Mouse (Mus musculus) forebrain, embryonic 11.5 days (tissue): Measurements from ENCODE around the gene Vdr. TPM values are rescaled to one million over a fixed set of nuclear protein-coding genes. Genes with fewer than 3 reads are reported as not detected.

ENCODE experiments used
- ATAC-seq: fragments of 200-750 bp; cut with Nextera tagmentation; replicated peaks from 2 replicates; pipeline ENCODE4 v1.8.0; 2017; ENCODE audit warnings: moderate TSS enrichment; ENCODE audit not compliant: low FRiP score
- DNase-seq: peaks from one replicate; pipeline ENCODE4 v3.0.0-alpha.2; 2017; ENCODE audit warnings: low spot score
- H3K27ac ChIP-seq: fragments of 300-500 bp; sonication (generic); 2 replicates; pipeline ENCODE4 v1.5.1; 2014; ENCODE audit warnings: low read depth, low read length
- H3K27me3 ChIP-seq: fragments of 300-500 bp; sonication (generic); 2 replicates; pipeline ENCODE4 v1.6.1; 2014; ENCODE audit warnings: mild to moderate bottlenecking, low read length, mixed read lengths; ENCODE audit not compliant: control insufficient read depth, insufficient read depth
- H3K36me3 ChIP-seq: fragments of 300-500 bp; sonication (generic); 2 replicates; pipeline ENCODE4 v1.6.1; 2014; ENCODE audit warnings: mild to moderate bottlenecking, low read length, moderate library complexity, mixed read lengths; ENCODE audit not compliant: control insufficient read depth, insufficient read depth
- H3K4me1 ChIP-seq: fragments of 300-500 bp; sonication (generic); replicated peaks from 2 replicates; pipeline ENCODE4 v1.6.1; 2014; ENCODE audit warnings: low read length, mixed read lengths; ENCODE audit not compliant: control insufficient read depth, insufficient read depth
- H3K4me2 ChIP-seq: fragments of 300-500 bp; sonication (generic); 2 replicates; pipeline ENCODE4 v1.6.1; 2014; ENCODE audit warnings: low read depth, mild to moderate bottlenecking, low read length, moderate library complexity, mixed read lengths; ENCODE audit not compliant: severe bottlenecking
- H3K4me3 ChIP-seq: fragments of 300-500 bp; sonication (generic); 2 replicates; pipeline ENCODE4 v1.5.1; 2014; ENCODE audit warnings: low read depth, low read length
- H3K9ac ChIP-seq: fragments of 300-500 bp; sonication (generic); 2 replicates; pipeline ENCODE4 v1.6.1; 2014; ENCODE audit warnings: low read length
- H3K9me3 ChIP-seq: fragments of 300-500 bp; sonication (generic); 2 replicates; pipeline ENCODE4 v1.6.1; 2016; ENCODE audit warnings: low read length, mixed read lengths; ENCODE audit not compliant: control insufficient read depth
- WGBS: fragments of 180-500 bp; shearing (Covaris S2); extraction: QIAGEN DNeasy Blood & Tissue Kit; methylation state at CpG from one replicate; pipeline ENCODE4 v1.1.7; 2014; 5-methylcytosine and 5-hydroxymethylcytosine counted together
- polyA plus RNA-seq: library from polyadenylated mRNA; unstranded; fragments of >200 nt; fragmentation: Nextera tagmentation; extraction: Ambion mirVana; gene quantifications from 2 replicates; pipeline ENCODE4 v1.2.1, GENCODE M21; 2014

Gene Vdr
- polyA plus RNA-seq, 1 experiment from 2014 or later = 0.17 TPM

DNA sequence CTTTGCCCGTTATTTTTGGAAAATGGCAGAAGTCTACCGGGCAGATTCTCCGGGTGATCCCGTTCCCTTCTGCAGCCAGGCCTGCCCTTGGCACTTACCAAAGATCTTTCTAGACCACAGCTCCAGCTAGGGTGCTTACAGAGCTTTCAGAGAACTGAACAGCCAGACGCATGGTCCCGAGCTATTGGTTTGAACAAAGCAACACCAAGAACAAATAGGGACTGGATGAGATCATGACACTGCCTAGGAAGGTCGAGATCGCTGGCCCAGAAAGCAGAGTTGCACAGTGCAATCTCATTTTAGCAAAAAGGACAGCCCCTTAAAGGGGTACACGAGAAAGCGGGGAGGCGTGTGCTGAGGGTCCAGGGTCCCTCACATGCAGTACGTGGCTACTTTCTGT lies 87.0 kb downstream of the Vdr start:
- Histone ChIP-seq H3K4me2 (no peak overlapping the region), H3K4me1 (peaks cover 17% of the 10 kb centered on the region; the same call in 1 of the 2 replicates), H3K4me3 (no peak overlapping the region), H3K27ac (no peak overlapping the region), H3K27me3 (no peaks in the 10 kb centered on the region), H3K36me3 (no peaks in the 10 kb centered on the region), H3K9me3 (no peaks in the 10 kb centered on the region), H3K9ac (no peak overlapping the region)
- DNase-seq (no peak), ATAC-seq (no peak)
- WGBS = 74% methylated on average over 12 of the region's 12 CpGs

DNA sequence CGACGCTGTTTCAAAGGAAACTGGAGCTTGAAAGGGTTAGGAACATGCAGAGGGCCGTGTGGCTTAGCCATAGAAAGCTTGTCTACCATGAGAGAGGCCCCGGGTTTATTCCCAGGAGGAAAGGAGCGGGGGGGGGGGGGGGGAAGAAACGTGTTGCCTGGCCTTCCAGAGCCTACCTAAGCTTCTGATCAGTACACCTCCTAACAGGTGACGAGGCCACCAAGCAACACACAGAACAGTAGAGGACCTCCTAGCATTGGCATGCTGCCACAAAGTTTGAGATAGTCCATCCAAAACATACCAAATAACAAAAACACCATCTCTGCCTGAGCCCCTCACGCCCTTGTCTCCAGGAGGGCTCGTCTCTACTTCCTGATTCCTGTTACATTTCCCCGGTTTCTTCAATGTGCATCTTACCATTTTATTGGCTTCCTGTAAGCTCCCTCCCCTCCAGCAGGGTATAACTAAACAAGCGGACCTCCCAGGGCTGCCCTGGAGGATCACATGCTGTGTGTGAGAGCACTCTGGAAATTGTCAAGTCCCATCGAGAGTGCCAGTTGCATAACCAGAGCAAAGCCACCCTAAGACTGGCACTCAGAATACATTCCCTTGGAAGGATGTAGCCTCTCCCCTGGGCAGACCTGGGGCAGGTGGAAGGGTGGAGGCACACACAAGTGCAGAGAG lies 87.7 kb downstream of the Vdr start:
- Histone ChIP-seq H3K27ac (no peak overlapping the region), H3K4me3 (no peak overlapping the region), H3K9me3 (no peaks in the 10 kb centered on the region), H3K36me3 (no peaks in the 10 kb centered on the region), H3K4me1 (peaks cover 17% of the 10 kb centered on the region; the same call in 1 of the 2 replicates), H3K4me2 (no peak overlapping the region), H3K9ac (no peak overlapping the region), H3K27me3 (no peaks in the 10 kb centered on the region)
- 65% methylated on average over 11 of the region's 12 CpGs for WGBS
- ATAC-seq = no peak
- DNase-seq = no peak

DNA sequence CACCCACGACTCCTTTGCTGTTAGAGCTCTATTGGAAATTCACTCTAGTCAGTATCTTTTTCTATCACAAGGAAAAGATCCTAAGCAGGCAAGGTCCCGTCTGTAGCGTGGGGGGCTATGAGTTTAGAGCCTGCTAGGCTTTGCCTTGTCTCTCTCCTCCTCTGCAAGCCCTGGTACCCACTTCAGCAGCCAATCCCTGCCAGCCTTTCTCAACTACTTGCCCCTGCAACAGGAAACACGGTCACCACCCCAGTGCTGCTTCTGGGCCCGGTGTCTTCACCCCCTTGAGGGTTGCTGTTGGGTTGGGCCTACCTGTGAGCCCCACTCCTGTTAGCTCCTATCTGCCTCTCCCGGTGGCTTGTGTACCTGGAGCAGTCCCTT lies 88.5 kb downstream of the Vdr start:
- no peaks in the 10 kb centered on the region for H3K9me3 ChIP-seq
- 78% methylated on average over 6 of the region's 6 CpGs for WGBS

GRCm38 (mm10) chr15:97821321-97821982 lies 89.0 kb downstream of the Vdr start:
- Histone ChIP-seq H3K27ac (no peak overlapping the region), H3K4me2 (no peak overlapping the region), H3K9me3 (no peaks in the 10 kb centered on the region), H3K4me1 (peaks cover 17% of the 10 kb centered on the region; the same call in 1 of the 2 replicates), H3K9ac (no peak overlapping the region), H3K36me3 (no peaks in the 10 kb centered on the region), H3K4me3 (no peak overlapping the region), H3K27me3 (no peaks in the 10 kb centered on the region)
- ATAC-seq = no peak
- WGBS = 66% methylated on average over 10 of the region's 10 CpGs
- no peak for DNase-seq

More for the DNA sequence above, 88.5 kb downstream of the Vdr start:
- H3K36me3 ChIP-seq = no peaks in the 10 kb centered on the region
- H3K9ac ChIP-seq = no peak overlapping the region
- no peak for ATAC-seq
- peaks cover 17% of the 10 kb centered on the region; the same call in 1 of the 2 replicates for H3K4me1 ChIP-seq
- H3K4me2 ChIP-seq = no peak overlapping the region
- no peak overlapping the region for H3K27ac ChIP-seq
- H3K27me3 ChIP-seq = no peaks in the 10 kb centered on the region
- no peak overlapping the region for H3K4me3 ChIP-seq
- no peak for DNase-seq

DNA sequence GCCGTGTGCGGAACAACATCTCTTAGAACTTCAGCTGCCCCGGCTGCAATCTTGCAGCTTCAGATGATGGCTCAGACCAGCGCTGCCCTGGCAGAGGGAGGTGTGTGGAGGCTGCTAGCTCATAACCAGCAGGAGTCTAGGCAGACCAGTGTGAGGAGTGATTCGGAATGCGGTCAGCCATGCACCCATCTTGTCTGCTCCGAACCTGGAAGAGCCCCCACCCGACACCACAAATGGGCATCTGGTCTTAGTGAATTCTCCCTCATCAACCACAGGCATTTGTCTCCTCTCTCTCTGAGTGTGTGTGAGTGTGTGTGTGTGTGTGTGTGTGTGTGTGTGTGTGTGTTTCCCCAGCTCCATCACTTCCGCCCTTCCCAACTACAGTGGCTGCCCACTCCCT lies 90.5 kb downstream of the Vdr start:
- Histone ChIP-seq H3K9me3 (no peaks in the 10 kb centered on the region), H3K27ac (no peak overlapping the region), H3K4me1 (peaks cover 4% of the 10 kb centered on the region; the same call in 1 of the 2 replicates), H3K36me3 (no peaks in the 10 kb centered on the region), H3K4me3 (no peak overlapping the region), H3K9ac (no peak overlapping the region), H3K4me2 (no peak overlapping the region), H3K27me3 (no peaks in the 10 kb centered on the region)
- ATAC-seq = no peak
- DNase-seq = no peak
- WGBS = 91% methylated on average over 9 of the region's 9 CpGs

DNA sequence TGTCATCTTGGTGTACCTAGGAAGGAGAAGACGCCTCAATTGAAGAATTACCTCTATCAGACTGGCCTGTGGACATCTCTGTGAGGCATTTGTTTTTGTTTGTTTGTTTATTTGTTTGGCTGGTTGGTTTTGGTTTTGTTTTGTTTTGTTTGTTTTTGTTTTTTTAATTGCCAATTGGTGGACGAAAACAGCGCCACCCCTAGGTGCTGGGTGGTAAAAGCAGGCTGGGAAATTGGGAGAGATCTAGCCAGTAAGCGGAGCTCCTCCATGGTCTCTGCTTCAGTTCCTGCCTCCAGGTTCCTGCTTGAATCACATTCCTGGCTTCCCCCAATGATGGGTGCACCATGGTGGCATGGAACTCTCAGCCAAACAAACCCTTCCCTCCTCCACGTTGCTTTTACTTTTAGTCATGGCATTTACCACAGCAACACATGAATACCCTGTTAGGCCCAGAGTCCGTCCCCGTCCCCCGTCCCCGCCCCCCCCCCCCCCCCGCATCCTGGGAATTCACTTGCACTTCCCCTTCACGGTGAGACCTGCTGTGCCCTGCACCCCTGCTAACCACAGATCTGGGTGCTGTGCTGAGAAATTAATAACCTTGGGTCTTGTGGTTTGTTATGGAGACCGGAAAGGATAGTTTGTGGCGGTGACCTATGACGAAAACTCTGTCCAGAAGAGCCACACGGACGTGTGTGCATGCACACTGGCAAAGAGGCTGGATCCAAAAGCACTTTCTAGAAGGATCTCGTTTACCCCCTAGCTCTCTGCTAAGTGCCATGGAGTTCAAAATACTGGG lies 94.0 kb downstream of the Vdr start:
- peaks cover 5% of the 10 kb centered on the region for H3K4me1 ChIP-seq
- no peaks in the 10 kb centered on the region for H3K9me3 ChIP-seq
- no peak overlapping the region for H3K4me2 ChIP-seq
- DNase-seq (no peak), ATAC-seq (no peak)
- no peaks in the 10 kb centered on the region for H3K36me3 ChIP-seq
- no peak overlapping the region for H3K4me3 ChIP-seq
- WGBS = 94% methylated on average over 17 of the region's 17 CpGs
- no peak overlapping the region for H3K9ac ChIP-seq
- H3K27ac ChIP-seq = no peak overlapping the region
- H3K27me3 ChIP-seq = no peaks in the 10 kb centered on the region

DNA sequence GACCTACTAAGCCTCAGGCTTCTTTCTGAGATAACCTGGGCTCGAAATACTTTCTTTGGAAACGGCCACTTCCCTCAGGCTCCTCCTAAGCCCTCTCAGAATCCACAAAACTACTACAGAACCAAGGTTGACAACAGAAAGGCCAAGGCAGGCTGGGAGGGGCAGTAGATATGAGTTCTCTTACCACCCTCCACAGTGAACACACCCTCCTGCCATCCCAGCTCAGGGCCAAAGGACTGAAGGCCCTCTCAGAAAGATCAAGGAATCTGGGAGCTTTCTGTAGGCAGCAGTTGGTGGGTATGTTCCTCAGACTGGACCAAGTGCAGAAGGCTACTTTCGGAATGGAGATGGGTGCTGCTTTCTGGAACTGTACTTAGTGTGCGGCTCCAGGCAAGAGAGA lies 95.2 kb downstream of the Vdr start:
- WGBS = 95% methylated on average over 4 of the region's 4 CpGs
- no peak overlapping the region for H3K4me2 ChIP-seq

DNA sequence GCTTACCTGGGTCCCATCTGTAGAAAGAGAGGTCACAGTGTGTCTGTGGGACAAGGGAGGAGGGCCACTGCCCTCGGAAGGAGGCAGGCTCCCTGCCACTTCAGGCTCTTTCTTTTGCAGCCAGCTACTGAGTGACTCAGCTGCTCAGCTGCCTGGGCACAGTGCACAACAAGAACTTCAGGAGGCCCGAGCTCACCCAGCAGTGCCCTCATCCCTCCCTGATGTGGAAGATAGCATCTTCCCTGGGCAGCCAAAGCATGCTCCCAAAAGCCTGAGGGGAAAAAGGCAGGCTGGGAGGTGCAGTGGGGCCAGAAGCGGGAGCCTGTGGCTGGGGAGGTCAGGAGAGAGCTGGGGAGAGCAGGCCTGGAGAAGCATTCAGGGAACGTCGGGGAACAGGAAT lies 95.7 kb downstream of the Vdr start:
- H3K4me3 ChIP-seq = no peak overlapping the region
- ATAC-seq (no peak), DNase-seq (no peak)
- WGBS = 63% methylated on average over 5 of the region's 5 CpGs
- peaks cover 5% of the 10 kb centered on the region for H3K4me1 ChIP-seq
- H3K27ac ChIP-seq = no peak overlapping the region
- no peaks in the 10 kb centered on the region for H3K9me3 ChIP-seq
- no peaks in the 10 kb centered on the region for H3K27me3 ChIP-seq
- no peak overlapping the region for H3K4me2 ChIP-seq
- H3K36me3 ChIP-seq = no peaks in the 10 kb centered on the region; the same call in 1 of the 2 replicates
- H3K9ac ChIP-seq = no peak overlapping the region

More for the DNA sequence above, 95.2 kb downstream of the Vdr start:
- Histone ChIP-seq H3K36me3 (no peaks in the 10 kb centered on the region; the same call in 1 of the 2 replicates), H3K9ac (no peak overlapping the region), H3K27ac (no peak overlapping the region), H3K9me3 (no peaks in the 10 kb centered on the region), H3K4me3 (no peak overlapping the region), H3K27me3 (no peaks in the 10 kb centered on the region), H3K4me1 (peaks cover 5% of the 10 kb centered on the region)
- DNase-seq = no peak
- no peak for ATAC-seq
